Mouse (Mus musculus) ZHBTc4 (cell line): ENCODE results near the gene Krt8.

ENCODE experiments used
- DNase-seq: peaks from one replicate; pipeline ENCODE4 v3.0.0-alpha.2; 2011; ENCODE audit warnings: low read depth, low spot score

The Krt8 gene

GRCm38 (mm10) chr15:101976023-101976422 is 28.3 kb downstream of the Krt8 start:
- DNase-seq, result peak; percentile 36

GRCm38 (mm10) chr15:101974083-101974845 is 30.0 kb downstream of the Krt8 start:
- no peak for DNase-seq

- DNase-seq, result peak; percentile 95
These were observed 30.7 kb downstream of the Krt8 start for GRCm38 (mm10) chr15:101973414-101974077.

GRCm38 (mm10) chr15:101970536-101970935 is 33.7 kb downstream of the Krt8 start:
- peak; percentile 82 for DNase-seq

GRCm38 (mm10) chr15:101966808-101967207 is 37.5 kb downstream of the Krt8 start:
- no peak for DNase-seq

- DNase-seq, result no peak
These were observed 45.4 kb downstream of the Krt8 start for GRCm38 (mm10) chr15:101958891-101959290.

GRCm38 (mm10) chr15:101954187-101954586 is 50.1 kb downstream of the Krt8 start, which contains the start of gene Krt78:
Gene Krt78, minus strand, starts transcription at chr15:101954287.
- DNase-seq, result no peak

GRCm38 (mm10) chr15:101952733-101953474 is 51.4 kb downstream of the Krt8 start:
- no peak for DNase-seq
